Mouse (Mus musculus): ENCODE measurements around the gene Arih2. TPM values are rescaled to one million over a fixed set of nuclear protein-coding genes. Genes with fewer than 3 reads are reported as not detected.
A peak's percentile ranks its signal among the peaks of the same experiment; 100 is the strongest.

Arih2 gene
- total and polyA plus RNA-seq, 2 experiments from 2014 or later = 38.2 to 59.5 TPM

- DNase-seq (ENCODE audit: low spot score) (no peak), ATAC-seq (ENCODE audit: insufficient read depth, low read depth) (no peak)
- no peaks in the 10 kb centered on the region for H3K27me3 ChIP-seq (ENCODE audit: control insufficient read depth, insufficient read depth, low read length)
- 70% methylated on average over 4 of the region's 4 CpGs for WGBS
- H3K4me2 ChIP-seq (ENCODE audit: low read depth, low read length) = no peak overlapping the region
- no peak overlapping the region for H3K4me3 ChIP-seq (ENCODE audit: low read depth, low read length)
- H3K27ac ChIP-seq (ENCODE audit: low read depth) = no peak overlapping the region
- H3K9me3 ChIP-seq (replicated peaks; ENCODE audit: control insufficient read depth, low read length) = no peaks in the 10 kb centered on the region
- peaks cover 4% of the 10 kb centered on the region; the same call in 1 of the 2 replicates for H3K4me1 ChIP-seq (ENCODE audit: control insufficient read depth, insufficient read depth)
- H3K36me3 ChIP-seq (replicated peaks; ENCODE audit: control insufficient read depth, insufficient read depth, low read length) = peaks cover 39% of the 10 kb centered on the region
- H3K9ac ChIP-seq (replicated peaks; ENCODE audit: low read depth, low read length) = no peak overlapping the region
- TF ChIP-seq CTCF (IDR thresholded peaks at IDR 0.05; ENCODE audit: low read depth) (no peak), EP300 (IDR thresholded peaks at IDR 0.05; ENCODE audit: low read depth) (no peak)
Measured at GRCm38 (mm10) chr9:108601986-108602385, 47.2 kb downstream of the Arih2 start.

- no peak overlapping the region for H3K27ac ChIP-seq (ENCODE audit: low read depth)
Measured at GRCm38 (mm10) chr9:108600011-108600410, 49.2 kb downstream of the Arih2 start.

GRCm38 (mm10) chr9:108599021-108599566, 50.1 kb downstream of the Arih2 start:
- Histone ChIP-seq H3K9ac (replicated peaks; ENCODE audit: low read depth, low read length) (no peak overlapping the region), H3K4me2 (ENCODE audit: low read depth, low read length) (no peak overlapping the region), H3K4me3 (ENCODE audit: low read depth, low read length) (no peak overlapping the region), H3K9me3 (replicated peaks; ENCODE audit: control insufficient read depth, low read length) (no peaks in the 10 kb centered on the region), H3K27me3 (ENCODE audit: control insufficient read depth, insufficient read depth, low read length) (no peaks in the 10 kb centered on the region), H3K36me3 (replicated peaks; ENCODE audit: control insufficient read depth, insufficient read depth, low read length) (peaks cover 16% of the 10 kb centered on the region), H3K27ac (ENCODE audit: low read depth) (no peak overlapping the region), H3K4me1 (ENCODE audit: control insufficient read depth, insufficient read depth) (peaks cover 14% of the 10 kb centered on the region; the same call in 1 of the 2 replicates)
- TF ChIP-seq CTCF (IDR thresholded peaks at IDR 0.05; ENCODE audit: low read depth) = no peak
- TF ChIP-seq EP300 (IDR thresholded peaks at IDR 0.05; ENCODE audit: low read depth) = no peak
- DNase-seq (ENCODE audit: low spot score) = no peak
- no peak for ATAC-seq (ENCODE audit: insufficient read depth, low read depth)
- 72% methylated on average over 4 of the region's 4 CpGs for WGBS

More at GRCm38 (mm10) chr9:108600011-108600410, 49.2 kb downstream of the Arih2 start:
- DNase-seq (ENCODE audit: low spot score) (no peak), ATAC-seq (ENCODE audit: insufficient read depth, low read depth) (no peak)
- WGBS = 32% methylated on average over 2 of the region's 2 CpGs
- no peak overlapping the region for H3K9ac ChIP-seq (replicated peaks; ENCODE audit: low read depth, low read length)
- H3K27me3 ChIP-seq (ENCODE audit: control insufficient read depth, insufficient read depth, low read length) = no peaks in the 10 kb centered on the region
- no peak overlapping the region for H3K4me3 ChIP-seq (ENCODE audit: low read depth, low read length)
- no peaks in the 10 kb centered on the region for H3K9me3 ChIP-seq (replicated peaks; ENCODE audit: control insufficient read depth, low read length)
- TF ChIP-seq EP300 (IDR thresholded peaks at IDR 0.05; ENCODE audit: low read depth) (no peak), CTCF (IDR thresholded peaks at IDR 0.05; ENCODE audit: low read depth) (no peak)
- H3K36me3 ChIP-seq (replicated peaks; ENCODE audit: control insufficient read depth, insufficient read depth, low read length) = peaks cover 22% of the 10 kb centered on the region
- no peak overlapping the region for H3K4me2 ChIP-seq (ENCODE audit: low read depth, low read length)
- peaks cover 5% of the 10 kb centered on the region; the same call in 1 of the 2 replicates for H3K4me1 ChIP-seq (ENCODE audit: control insufficient read depth, insufficient read depth)

- peak; percentile 80 for ATAC-seq (ENCODE audit: insufficient read depth, low read depth)
- Histone ChIP-seq H3K27ac (ENCODE audit: low read depth) (peak within 1 kb of the TSS; percentile 69), H3K9ac (replicated peaks; ENCODE audit: low read depth, low read length) (peak within 1 kb of the TSS; percentile 80), H3K27me3 (ENCODE audit: control insufficient read depth, insufficient read depth, low read length) (no peaks in the 10 kb centered on the region), H3K9me3 (replicated peaks; ENCODE audit: control insufficient read depth, low read length) (no peaks in the 10 kb centered on the region), H3K36me3 (replicated peaks; ENCODE audit: control insufficient read depth, insufficient read depth, low read length) (0 out of 2 replicates have a peak, but pooled peaks cover 3% of the 10 kb centered on the region), H3K4me2 (ENCODE audit: low read depth, low read length) (peak within 1 kb of the TSS; percentile 81), H3K4me3 (ENCODE audit: low read depth, low read length) (peak within 1 kb of the TSS; percentile 71), H3K4me1 (ENCODE audit: control insufficient read depth, insufficient read depth) (peaks cover 16% of the 10 kb centered on the region; the same call in 1 of the 2 replicates)
- 4% methylated on average over 69 of the region's 69 CpGs for WGBS
- TF ChIP-seq CTCF (IDR thresholded peaks at IDR 0.05; ENCODE audit: low read depth) (no peak), EP300 (IDR thresholded peaks at IDR 0.05; ENCODE audit: low read depth) (no peak)
- peak; percentile 59 for DNase-seq (ENCODE audit: low spot score)
Measured at GRCm38 (mm10) chr9:108596998-108597764, 52.0 kb downstream of the Arih2 start, which contains the start of gene P4htm. P4htm (minus strand) TSS chr9:108597667.

GRCm38 (mm10) chr9:108594354-108594753, 54.8 kb downstream of the Arih2 start:
- Histone ChIP-seq H3K4me3 (ENCODE audit: low read depth, low read length) (no peak overlapping the region), H3K4me2 (ENCODE audit: low read depth, low read length) (0 out of 2 replicates have a peak overlapping the region, but pooled peaks have one; percentile 1), H3K27me3 (ENCODE audit: control insufficient read depth, insufficient read depth, low read length) (no peaks in the 10 kb centered on the region), H3K4me1 (ENCODE audit: control insufficient read depth, insufficient read depth) (peaks cover 16% of the 10 kb centered on the region; the same call in 1 of the 2 replicates), H3K9ac (replicated peaks; ENCODE audit: low read depth, low read length) (no peak overlapping the region), H3K9me3 (replicated peaks; ENCODE audit: control insufficient read depth, low read length) (no peaks in the 10 kb centered on the region), H3K36me3 (replicated peaks; ENCODE audit: control insufficient read depth, insufficient read depth, low read length) (0 out of 2 replicates have a peak, but pooled peaks cover 3% of the 10 kb centered on the region), H3K27ac (ENCODE audit: low read depth) (peak overlapping the region; percentile 79)
- no peak for DNase-seq (ENCODE audit: low spot score)
- TF ChIP-seq CTCF (IDR thresholded peaks at IDR 0.05; ENCODE audit: low read depth) (no peak), EP300 (IDR thresholded peaks at IDR 0.05; ENCODE audit: low read depth) (no peak)
- ATAC-seq (ENCODE audit: insufficient read depth, low read depth) = no peak
- 25% methylated on average over 3 of the region's 3 CpGs for WGBS
